Comparison of ENCODE assay signal across 10 mouse cellular contexts in genomic region chr6:136723171-136723570, GRCm38 (mm10).
"Had no signal": no experiment of that assay in that cellular context is flagged by ENCODE, and none has a peak within 500 bp of the region (broad histone marks: within the 10 kb centered on the region; RNA-seq: fewer than 3 reads in every experiment).

No protein-coding gene starts in this region.

- DNase-seq: lung, adult 18-20 months; lung, embryonic 14.5 days; lung, postnatal 10 days; lung, postnatal 4 days; right cerebral cortex, postnatal 14 days; thymus, adult 18-20 months; thymus, postnatal 14 days; thymus, postnatal 36 days had no signal

- ATAC-seq: midbrain, embryonic 13.5 days; midbrain, embryonic 15.5 days had no signal
